Mouse (Mus musculus): ENCODE results near the gene Ccdc97. TPM values are rescaled to one million over a fixed set of nuclear protein-coding genes. Genes with fewer than 3 reads are reported as not detected.

The Ccdc97 gene
- total and polyA plus RNA-seq, 3 experiments, result 47.4 to 95.2 (median 50.9) TPM

GRCm38 (mm10) chr7:25720760-25721159 is 1.9 kb upstream of the Ccdc97 start:
- no peak for DNase-seq

- peak; percentile 78 for DNase-seq
Measured at GRCm38 (mm10) chr7:25719761-25720610, 1.1 kb upstream of the Ccdc97 start.

GRCm38 (mm10) chr7:25717478-25717877 is 1.4 kb downstream of the Ccdc97 start:
- DNase-seq, result no peak

GRCm38 (mm10) chr7:25715731-25716271 is 3.1 kb downstream of the Ccdc97 start:
- DNase-seq, result no peak

- no peak for DNase-seq
Measured at GRCm38 (mm10) chr7:25714581-25714980, 4.3 kb downstream of the Ccdc97 start.

GRCm38 (mm10) chr7:25712801-25713200 is 6.1 kb downstream of the Ccdc97 start:
- DNase-seq, result no peak

GRCm38 (mm10) chr7:25711731-25712197 is 7.1 kb downstream of the Ccdc97 start:
- DNase-seq, result peak; percentile 78

- DNase-seq, result no peak
Measured at GRCm38 (mm10) chr7:25711165-25711564, 7.7 kb downstream of the Ccdc97 start.

- DNase-seq, result peak; percentile 41
Measured at GRCm38 (mm10) chr7:25710519-25711130, 8.3 kb downstream of the Ccdc97 start.

GRCm38 (mm10) chr7:25709961-25710360 is 8.9 kb downstream of the Ccdc97 start:
- DNase-seq, result peak; percentile 29

- peak; percentile 72 for DNase-seq
Measured at GRCm38 (mm10) chr7:25707581-25708292, 11.2 kb downstream of the Ccdc97 start.

GRCm38 (mm10) chr7:25706578-25707170 is 12.2 kb downstream of the Ccdc97 start:
- DNase-seq, result no peak

GRCm38 (mm10) chr7:25705801-25706251 is 13.1 kb downstream of the Ccdc97 start:
- peak; percentile 45 for DNase-seq

- DNase-seq, result peak; percentile 36
Measured at GRCm38 (mm10) chr7:25704716-25705364, 14.0 kb downstream of the Ccdc97 start.

- peak; percentile 54 for DNase-seq
Measured at GRCm38 (mm10) chr7:25703793-25704494, 14.9 kb downstream of the Ccdc97 start.

- no peak for DNase-seq
Measured at GRCm38 (mm10) chr7:25702350-25702749, 16.5 kb downstream of the Ccdc97 start.

GRCm38 (mm10) chr7:25700732-25701131 is 18.2 kb downstream of the Ccdc97 start:
- no peak for DNase-seq

GRCm38 (mm10) chr7:25699851-25700250 is 19.0 kb downstream of the Ccdc97 start:
- DNase-seq, result no peak

- DNase-seq, result no peak
Measured at GRCm38 (mm10) chr7:25694104-25694503, 24.8 kb downstream of the Ccdc97 start.

GRCm38 (mm10) chr7:25690051-25690450 is 28.8 kb downstream of the Ccdc97 start:
- no peak for DNase-seq

- no peak for DNase-seq
Measured at GRCm38 (mm10) chr7:25689603-25690021, 29.3 kb downstream of the Ccdc97 start.

Measured in adrenal gland, adult 2 months (tissue).